Mouse (Mus musculus): ENCODE data around the gene Ppme1. TPM values are rescaled to one million over a fixed set of nuclear protein-coding genes. Genes with fewer than 3 reads are reported as not detected.

Gene Ppme1
- total and polyA plus RNA-seq, 3 experiments, result 29.5 to 74.0 TPM; not detected in 1

DNA sequence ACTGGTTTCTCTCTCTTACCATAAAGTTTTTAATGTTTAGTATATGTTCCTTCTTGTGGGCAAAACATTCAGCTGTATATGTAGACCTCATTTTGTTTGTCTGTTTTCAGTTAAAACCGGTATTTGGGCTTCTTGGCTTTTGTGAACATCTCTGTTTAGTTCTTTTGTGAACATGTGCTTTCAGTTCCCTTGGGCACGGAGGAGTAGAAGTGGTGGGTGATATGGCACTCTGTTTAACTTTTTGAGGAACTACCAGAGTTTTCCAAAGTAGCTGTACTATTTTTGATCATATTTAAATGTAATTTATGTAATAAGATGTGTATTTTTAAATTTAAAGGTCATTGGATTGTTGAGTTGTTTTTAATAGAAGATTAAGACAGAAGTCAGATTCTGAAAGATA is 11.1 kb upstream of the Ppme1 start:
- H3K4me1 ChIP-seq (ENCODE audit: control insufficient read depth in 1 of 2, insufficient read depth in 2 of 2, low read length in 2 of 2), result no peaks in the 10 kb centered on the region
- no peak for DNase-seq (ENCODE audit: low read depth, low spot score)
- no peaks in the 10 kb centered on the region for H3K79me2 ChIP-seq (ENCODE audit: control insufficient read depth, insufficient read depth, low read length, poor library complexity)
- no peak overlapping the region for H3K9ac ChIP-seq (ENCODE audit: control insufficient read depth, low read depth, low read length, poor library complexity, severe bottlenecking)
- no peak overlapping the region for H3K4me3 ChIP-seq (ENCODE audit: control insufficient read depth in 1 of 2, insufficient read depth in 1 of 2, low read depth in 2 of 2, low read length in 2 of 2)
- H3K36me3 ChIP-seq (ENCODE audit: control insufficient read depth in 1 of 2, insufficient read depth in 2 of 2, low read length in 2 of 2), result peaks cover 0 to 1% of the 10 kb centered on the region in 2 experiments; a peak in 2 of 4 replicates
- no peak for TF ChIP-seq ELF1 (IDR thresholded peaks at IDR 0.05; ENCODE audit: low read depth, low read length)
- TF ChIP-seq GABPA (IDR thresholded peaks at IDR 0.05; ENCODE audit: low read depth, low read length), result no peak
- TF ChIP-seq GATA1 (IDR thresholded peaks at IDR 0.05; ENCODE audit: low read depth, low read length), result no peak
- no peak for TF ChIP-seq EP300 (IDR thresholded peaks at IDR 0.05; ENCODE audit: low read depth in 1 of 2, low read length in 2 of 2)
- no peak for TF ChIP-seq JUND (IDR thresholded peaks at IDR 0.05; ENCODE audit: low read depth, low read length)
- no peak for TF ChIP-seq MAX (IDR thresholded peaks at IDR 0.05; ENCODE audit: low read length)
- no peak overlapping the region for H3K27ac ChIP-seq (ENCODE audit: control insufficient read depth, low read depth, low read length)
- H3K27me3 ChIP-seq (ENCODE audit: control insufficient read depth in 1 of 2, insufficient read depth in 2 of 2, low read length in 2 of 2), result no peaks in the 10 kb centered on the region
- H3K9me3 ChIP-seq (replicated peaks; ENCODE audit: insufficient read depth, low read length), result no peaks in the 10 kb centered on the region

DNA sequence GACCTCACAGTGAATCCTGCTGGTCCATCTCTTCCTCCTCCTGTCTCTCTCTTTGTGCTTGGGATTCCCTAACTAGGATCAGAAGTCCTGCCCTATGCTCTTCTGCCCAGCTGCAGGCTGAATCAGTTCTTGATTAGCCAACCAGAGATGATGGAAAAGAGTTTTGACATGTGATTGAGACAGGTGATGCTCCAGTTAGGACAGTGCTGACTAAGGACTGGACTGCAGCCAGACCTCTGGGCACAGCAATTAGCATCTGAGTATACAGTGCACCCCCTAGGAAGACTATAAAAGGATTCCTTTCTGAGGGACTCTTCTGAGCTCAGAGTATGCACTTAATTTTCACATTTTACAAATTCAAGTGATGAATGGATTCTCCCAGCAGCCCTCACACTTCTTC is 9.1 kb upstream of the Ppme1 start:
- Histone ChIP-seq H3K9ac (ENCODE audit: control insufficient read depth, low read depth, low read length, poor library complexity, severe bottlenecking) (no peak overlapping the region), H3K27ac (ENCODE audit: control insufficient read depth, low read depth, low read length) (no peak overlapping the region), H3K4me1 (ENCODE audit: control insufficient read depth in 1 of 2, insufficient read depth in 2 of 2, low read length in 2 of 2) (no peaks in the 10 kb centered on the region), H3K27me3 (ENCODE audit: control insufficient read depth in 1 of 2, insufficient read depth in 2 of 2, low read length in 2 of 2) (no peaks in the 10 kb centered on the region), H3K4me3 (ENCODE audit: control insufficient read depth in 1 of 2, insufficient read depth in 1 of 2, low read depth in 2 of 2, low read length in 2 of 2) (no peak overlapping the region), H3K36me3 (ENCODE audit: control insufficient read depth in 1 of 2, insufficient read depth in 2 of 2, low read length in 2 of 2) (peaks cover 0 to 1% of the 10 kb centered on the region in 2 experiments; a peak in 2 of 4 replicates), H3K79me2 (ENCODE audit: control insufficient read depth, insufficient read depth, low read length, poor library complexity) (no peaks in the 10 kb centered on the region), H3K9me3 (replicated peaks; ENCODE audit: insufficient read depth, low read length) (no peaks in the 10 kb centered on the region)
- no peak for DNase-seq (ENCODE audit: low read depth, low spot score)
- TF ChIP-seq MAZ (IDR thresholded peaks at IDR 0.05; ENCODE audit: low read depth, low read length) (no peak), MXI1 (IDR thresholded peaks at IDR 0.05; ENCODE audit: low read depth, low read length) (no peak), CTCF (IDR thresholded peaks at IDR 0.05 in 2 of 3, conservative IDR thresholded peaks at IDR 0.05 in 1 of 3; ENCODE audit: control insufficient read depth in 1 of 3, insufficient read depth in 1 of 3, low read depth in 2 of 3, low read length in 3 of 3, poor library complexity in 1 of 3, severe bottlenecking in 1 of 3) (no peak), MYB (IDR thresholded peaks at IDR 0.05; ENCODE audit: low read depth, low read length) (no peak), GATA1 (IDR thresholded peaks at IDR 0.05; ENCODE audit: low read depth, low read length) (no peak), CHD2 (IDR thresholded peaks at IDR 0.05; ENCODE audit: low read length) (no peak), ZKSCAN1 (IDR thresholded peaks at IDR 0.05; ENCODE audit: low read depth, low read length) (no peak), MEF2A (IDR thresholded peaks at IDR 0.05; ENCODE audit: extremely low read depth, insufficient replicate concordance, low read depth, low read length, poor library complexity, severe bottlenecking) (no peak), TBP (IDR thresholded peaks at IDR 0.05; ENCODE audit: low read depth, low read length) (no peak), POLR2AphosphoS5 (IDR thresholded peaks at IDR 0.05; ENCODE audit: borderline replicate concordance, low read depth, low read length) (no peak), NELFE (IDR thresholded peaks at IDR 0.05; ENCODE audit: low read depth, low read length) (no peak), JUND (IDR thresholded peaks at IDR 0.05; ENCODE audit: low read depth, low read length) (no peak), ZC3H11A (IDR thresholded peaks at IDR 0.05; ENCODE audit: low read depth, low read length) (no peak), NRF1 (IDR thresholded peaks at IDR 0.05; ENCODE audit: insufficient read depth, low read depth, low read length, poor library complexity, severe bottlenecking) (no peak)

Data from MEL (cell line).